Mouse (Mus musculus) adrenal gland, adult 8-10 months (tissue): ENCODE data around the gene Rab3d. TPM values are rescaled to one million over a fixed set of nuclear protein-coding genes. Genes with fewer than 3 reads are reported as not detected.

Source experiments
- DNase-seq: peaks from one replicate; pipeline ENCODE4 v3.0.0; 2022
- total RNA-seq, 4 experiments: library from RNA; stranded (reverse); gene quantifications; 2 replicates each; pipeline ENCODE4 v1.2.4; 2022

Gene Rab3d
- 10 to 100 TPM; 43.1 to 64.6 (median 48.1) TPM for total RNA-seq

DNA sequence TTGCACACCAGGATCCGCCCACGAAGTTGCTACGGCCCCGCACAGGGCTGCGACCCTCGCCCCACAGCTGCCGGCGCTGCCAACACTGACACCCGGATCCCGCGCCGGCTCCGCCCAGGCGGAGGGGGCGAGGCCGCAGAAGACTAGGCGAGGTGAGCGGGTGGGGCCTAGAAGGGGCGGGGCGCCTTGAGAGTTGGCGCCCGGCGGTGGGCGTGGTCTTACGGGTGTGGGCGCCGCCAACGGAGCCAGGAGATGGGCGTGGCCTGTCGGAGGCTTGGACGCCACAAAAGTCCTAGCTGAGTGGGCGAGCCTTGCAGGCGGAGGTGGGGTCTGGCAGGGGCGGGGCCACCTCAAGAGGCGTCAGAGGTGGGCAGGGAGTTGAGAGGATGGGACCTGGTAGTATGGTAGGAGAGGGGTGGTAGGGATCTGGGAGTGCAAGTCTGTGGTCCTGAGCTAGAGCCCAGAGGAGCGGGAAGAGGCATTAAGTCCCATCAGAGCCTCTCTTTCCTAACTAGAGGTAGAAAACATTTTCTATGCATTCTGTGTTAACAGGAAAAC, at the start of gene Rab3d:
Gene Rab3d (minus strand): TSS at position 158 of the 558 bp plus-strand sequence.
- DNase-seq, result peak; percentile 95

- DNase-seq, result no peak
These were observed 45.4 kb upstream of the Rab3d start, which contains the start of gene Epor for GRCm38 (mm10) chr9:21963417-21963816. TSS of gene Epor (minus strand) at chr9:21963506.

DNA sequence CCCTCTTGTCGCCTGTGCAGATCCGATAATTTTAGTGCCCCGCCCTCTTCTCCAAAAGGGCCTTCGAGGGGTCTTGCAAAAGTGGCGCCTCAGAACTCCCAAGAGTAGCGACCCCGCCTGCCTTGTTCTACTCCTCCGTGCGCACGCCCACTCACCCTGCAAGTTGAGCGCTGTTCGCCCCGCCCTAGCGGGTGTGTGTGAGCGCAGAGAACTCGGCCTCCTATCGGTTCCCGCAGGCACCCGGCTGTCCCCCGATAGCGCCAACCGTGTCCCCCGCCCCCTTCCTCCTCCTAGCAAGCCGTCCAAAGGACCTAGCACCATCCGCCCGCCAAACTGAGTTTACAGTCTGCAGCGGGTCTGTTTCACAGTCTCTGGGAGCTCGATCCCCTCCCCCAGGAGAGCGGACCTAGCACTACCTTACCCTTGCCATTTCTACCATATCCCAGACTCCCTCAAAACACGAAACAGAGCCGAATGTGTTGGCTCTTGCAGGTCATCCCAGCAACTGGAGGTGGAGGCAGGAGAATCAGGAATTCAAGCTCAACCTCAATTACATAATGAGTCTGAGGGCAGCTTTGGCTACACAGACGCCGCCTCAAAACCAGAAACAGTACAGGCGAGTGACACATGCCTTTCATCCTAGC, 44.5 kb upstream of the Rab3d start:
- no peak for DNase-seq

DNA sequence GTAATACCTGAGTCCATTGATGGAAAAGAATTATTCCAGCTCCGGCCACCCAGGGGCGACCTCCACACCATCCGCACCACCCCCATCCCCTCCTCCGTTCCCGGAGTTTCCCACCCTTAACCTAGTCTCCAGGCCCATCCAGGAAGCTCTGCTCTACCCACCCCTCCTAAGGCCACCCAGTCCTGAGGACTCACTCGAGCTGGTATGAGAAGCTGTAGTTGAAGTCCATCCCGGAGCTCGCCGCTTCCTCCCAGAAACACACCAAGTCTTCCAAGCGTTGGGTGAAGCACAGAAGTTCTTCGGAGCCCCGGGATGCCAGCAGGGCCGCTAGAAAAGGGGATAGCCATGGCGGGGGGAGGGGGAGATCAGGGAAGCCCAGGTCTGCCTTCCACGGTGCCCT, 44.0 kb upstream of the Rab3d start:
- no peak for DNase-seq

GRCm38 (mm10) chr9:21961366-21961980, 43.5 kb upstream of the Rab3d start:
- DNase-seq, result no peak

DNA sequence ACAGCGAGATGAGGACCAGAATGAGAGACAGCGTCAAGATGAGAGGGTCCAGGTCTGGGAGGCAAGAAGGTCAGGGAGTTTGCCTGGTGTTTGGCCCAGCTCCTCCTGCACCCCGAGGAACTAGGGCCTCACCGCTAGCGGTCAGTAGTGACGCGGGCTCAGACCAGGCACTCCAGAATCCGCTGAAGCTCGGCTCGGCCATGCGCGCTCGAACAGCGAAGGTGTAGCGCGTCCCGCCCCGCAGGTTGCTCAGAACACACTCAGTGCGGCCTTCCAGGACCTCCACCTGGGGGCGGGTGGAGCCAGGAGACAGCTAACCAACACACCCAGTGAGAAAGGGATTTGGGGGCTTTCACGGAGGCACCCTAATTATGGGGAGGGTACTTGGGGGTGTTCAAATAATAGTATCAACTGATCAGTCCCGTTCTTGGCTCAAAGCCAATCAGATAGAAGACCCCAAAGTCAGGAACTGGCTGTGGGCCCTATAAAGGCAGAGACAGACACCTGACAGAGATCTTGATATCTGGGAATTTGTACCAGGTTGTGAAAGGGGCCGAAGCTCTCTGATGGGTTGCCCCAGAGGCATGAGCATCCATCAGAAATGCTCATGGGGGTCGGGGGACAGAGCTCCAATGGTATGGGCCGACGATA, 42.7 kb upstream of the Rab3d start:
- DNase-seq, result no peak

DNA sequence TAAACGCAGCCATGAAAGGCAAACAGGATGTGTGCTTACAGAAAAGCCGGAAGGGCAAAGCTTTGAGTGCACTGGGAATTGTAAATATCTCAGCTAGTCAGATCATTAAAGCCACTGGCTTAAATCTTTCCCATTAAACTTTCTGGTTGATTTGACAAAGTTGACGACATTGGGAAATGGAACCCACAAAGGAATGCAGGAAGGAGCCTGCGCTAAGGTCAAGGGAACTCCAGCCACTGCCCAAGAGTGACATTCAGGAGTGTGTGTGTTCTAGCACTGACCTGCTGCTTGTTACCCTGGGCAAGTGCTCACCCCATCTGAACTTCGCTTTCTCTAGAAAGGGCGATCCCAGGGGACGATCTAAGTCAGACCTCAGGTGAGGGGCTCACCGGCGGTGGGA, 42.1 kb upstream of the Rab3d start:
- DNase-seq, result no peak

- no peak for DNase-seq
These were observed 41.3 kb upstream of the Rab3d start for GRCm38 (mm10) chr9:21959244-21959643.

DNA sequence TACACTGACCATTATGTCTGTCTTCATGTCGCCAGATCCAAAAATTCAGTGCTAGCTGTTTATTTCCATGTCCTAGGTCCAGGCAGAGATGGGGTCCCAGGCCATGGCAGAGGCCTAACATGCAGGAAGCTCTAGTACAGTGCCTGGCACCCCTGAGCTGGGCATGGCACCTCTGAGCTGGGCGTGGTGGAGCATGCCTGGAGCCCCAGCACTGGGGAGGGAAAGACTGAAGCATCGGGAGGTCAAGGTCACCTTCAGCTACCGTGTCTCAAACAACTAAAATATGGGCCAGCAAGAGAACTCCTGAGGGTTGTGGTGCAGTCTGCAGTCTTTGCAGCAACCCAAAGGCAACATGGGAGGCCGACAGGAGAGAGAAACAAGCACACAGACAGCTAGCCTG, 40.4 kb upstream of the Rab3d start:
- DNase-seq, result no peak

DNA sequence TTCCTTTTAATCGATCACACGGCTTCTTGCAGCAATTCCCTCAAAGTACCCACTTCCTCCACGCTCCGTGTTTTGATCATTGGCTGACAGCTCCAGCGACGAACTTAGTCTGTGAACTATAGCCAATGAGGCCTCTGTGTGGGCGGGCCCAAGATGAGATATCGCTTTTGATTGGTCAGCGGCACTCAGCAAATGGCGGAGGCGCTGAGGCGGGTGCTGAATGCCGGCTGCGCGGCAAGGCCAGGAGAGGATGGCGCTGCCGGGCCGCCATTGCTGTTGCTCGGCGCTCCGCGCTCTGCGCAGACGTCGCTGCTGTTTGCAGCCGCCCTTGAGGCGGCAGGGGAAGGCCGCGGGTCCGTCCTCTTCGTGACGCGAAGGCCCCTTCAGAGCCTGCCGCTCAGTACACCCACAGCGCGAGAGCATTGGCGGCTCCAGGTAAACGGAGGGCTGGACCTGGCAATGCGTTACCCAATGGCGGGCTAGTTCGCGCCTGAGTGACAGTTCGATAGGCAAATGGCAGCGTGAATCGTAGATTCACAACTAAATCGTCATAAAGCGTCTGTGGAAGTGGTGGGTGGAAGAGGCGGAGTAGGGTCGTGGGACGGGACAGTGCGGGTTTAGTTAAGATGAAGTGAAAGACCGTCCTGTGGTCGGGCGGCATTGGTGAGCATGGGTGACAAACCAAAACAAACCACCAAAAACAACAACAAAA, 37.7 kb upstream of the Rab3d start, which contains the start of gene Swsap1:
Gene Swsap1 (plus strand): TSS at position 186 of the 712 bp plus-strand sequence.
- DNase-seq, result peak; percentile 97

DNA sequence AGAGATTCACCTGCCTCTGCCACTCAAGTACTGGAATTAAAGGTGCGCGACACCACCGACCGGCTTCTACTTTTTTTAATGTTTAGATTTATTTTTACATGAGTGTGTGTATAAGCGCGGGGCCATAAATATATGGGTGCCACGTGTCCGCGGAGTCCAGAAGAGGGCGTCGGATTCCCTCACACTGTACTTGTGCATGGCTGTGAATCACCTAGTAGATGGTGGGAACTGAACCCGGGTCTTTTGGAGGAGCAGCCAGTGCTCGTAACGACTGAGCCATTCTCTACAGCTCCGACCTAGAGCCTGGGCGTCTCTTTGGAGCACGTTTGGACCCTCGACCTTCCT, 37.2 kb upstream of the Rab3d start:
- DNase-seq, result no peak

- DNase-seq, result no peak
These were observed 36.6 kb upstream of the Rab3d start for GRCm38 (mm10) chr9:21954635-21955034.

DNA sequence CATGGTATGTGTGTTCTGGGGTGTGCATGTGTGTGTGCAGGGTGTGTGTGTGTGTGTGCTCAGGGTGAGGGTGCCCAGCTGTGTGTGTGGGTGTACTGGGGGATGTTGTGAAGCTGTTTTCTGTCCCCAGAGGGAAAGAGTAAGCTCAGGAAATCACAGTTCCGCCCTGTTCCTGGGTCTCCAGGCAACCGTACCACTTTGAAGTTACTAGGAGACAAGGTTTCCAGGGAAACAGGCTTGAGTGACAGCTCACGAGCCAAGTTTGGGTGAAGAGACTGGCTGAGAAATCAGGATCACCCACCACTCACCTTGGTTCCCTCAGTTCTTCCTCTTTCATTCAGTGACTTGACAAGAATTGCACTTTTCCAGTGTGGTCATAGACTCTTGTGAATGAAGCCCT, 35.6 kb upstream of the Rab3d start:
- no peak for DNase-seq

DNA sequence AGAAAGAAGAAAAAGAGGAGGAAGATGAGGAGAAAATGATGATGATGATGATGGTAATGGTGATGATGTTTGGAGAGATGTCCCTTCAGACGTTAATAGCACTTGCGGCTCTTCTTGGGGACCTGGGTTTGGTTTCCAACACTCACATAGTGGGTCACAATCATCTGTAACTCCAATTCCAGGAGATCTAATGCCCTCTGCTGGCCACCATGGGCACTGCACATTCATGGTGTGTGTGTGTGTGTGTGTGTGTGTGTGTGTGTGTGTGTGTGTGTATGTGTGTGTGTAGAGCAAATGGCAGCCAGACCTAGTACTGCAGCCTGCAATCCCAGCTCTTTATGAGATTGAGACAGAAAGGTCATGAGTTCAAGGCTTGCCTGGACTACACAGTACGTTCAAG, 34.0 kb upstream of the Rab3d start:
- DNase-seq, result no peak

GRCm38 (mm10) chr9:21950322-21950721, 32.3 kb upstream of the Rab3d start:
- DNase-seq, result no peak

DNA sequence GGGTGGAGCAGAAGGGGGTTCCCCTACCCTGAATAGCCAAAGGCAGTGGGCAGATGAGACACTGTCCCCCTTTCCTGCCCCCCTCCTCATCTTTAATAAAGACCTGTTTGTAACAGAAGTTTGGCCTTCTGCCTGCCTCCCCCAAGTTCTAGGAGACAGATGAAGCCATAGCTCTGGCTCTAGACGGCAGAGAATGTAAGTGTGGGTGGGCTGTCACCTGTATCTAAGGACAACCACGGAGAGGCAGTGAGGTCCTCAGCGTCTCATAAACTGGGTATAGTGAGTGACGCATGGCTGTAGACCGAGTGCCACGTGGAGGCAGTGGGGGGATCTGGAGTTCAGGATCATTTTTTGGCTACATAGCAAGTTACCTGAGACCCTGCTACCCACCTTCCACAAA, 30.8 kb upstream of the Rab3d start:
- no peak for DNase-seq

- no peak for DNase-seq
These were observed 30.2 kb upstream of the Rab3d start for GRCm38 (mm10) chr9:21948146-21948545.

DNA sequence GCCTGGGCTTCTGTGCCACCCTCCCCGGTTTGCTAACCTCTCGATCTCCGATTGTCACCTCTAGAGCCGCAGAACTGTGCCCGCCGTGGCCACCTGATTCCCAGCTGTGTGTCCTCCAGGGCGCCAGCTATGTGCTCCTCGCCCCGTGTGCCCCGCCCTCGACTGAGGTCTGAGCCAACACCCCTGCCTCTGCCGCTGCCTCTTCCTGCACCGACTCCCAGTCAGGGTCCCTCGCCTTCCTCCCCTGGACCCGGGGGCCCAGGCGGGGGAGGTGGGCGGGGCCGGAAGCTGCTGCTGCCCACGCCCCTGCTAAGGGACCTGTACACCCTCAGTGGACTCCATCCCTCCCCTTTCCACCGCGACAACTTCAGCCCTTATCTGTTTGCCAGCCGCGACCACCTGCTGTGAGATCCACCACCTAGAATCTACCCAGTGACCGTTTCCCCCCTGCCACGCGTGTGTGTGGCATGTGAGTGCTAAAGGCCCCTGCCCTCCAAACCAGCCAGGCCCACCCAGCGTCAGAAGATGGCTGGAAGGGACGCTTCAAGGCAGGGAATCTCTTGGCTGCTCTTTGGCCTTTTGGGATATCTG, 29.6 kb upstream of the Rab3d start:
- no peak for DNase-seq

GRCm38 (mm10) chr9:21944267-21944666, 26.3 kb upstream of the Rab3d start:
- no peak for DNase-seq

DNA sequence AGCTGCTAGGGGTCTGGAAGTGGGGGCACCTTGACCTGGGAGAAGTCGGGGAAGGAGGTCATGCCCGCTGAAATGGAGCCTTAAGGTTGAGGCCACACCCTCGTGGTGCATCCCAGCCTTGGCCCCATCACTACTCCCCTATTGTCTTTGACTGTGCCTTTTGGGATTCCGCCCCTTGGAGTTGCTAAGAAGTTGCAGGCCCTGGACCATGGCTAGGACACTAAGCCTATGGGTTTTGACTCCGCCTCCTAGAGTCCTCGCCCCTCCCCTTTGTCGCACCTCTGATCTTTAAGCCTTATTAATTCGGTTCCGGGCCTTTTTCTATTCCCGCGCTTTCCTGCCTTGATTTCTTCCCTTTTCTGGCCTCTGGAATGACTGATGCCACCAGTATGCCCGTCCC, 25.6 kb upstream of the Rab3d start:
- DNase-seq, result no peak

- DNase-seq, result no peak
These were observed 25.1 kb upstream of the Rab3d start for GRCm38 (mm10) chr9:21943046-21943445.

DNA sequence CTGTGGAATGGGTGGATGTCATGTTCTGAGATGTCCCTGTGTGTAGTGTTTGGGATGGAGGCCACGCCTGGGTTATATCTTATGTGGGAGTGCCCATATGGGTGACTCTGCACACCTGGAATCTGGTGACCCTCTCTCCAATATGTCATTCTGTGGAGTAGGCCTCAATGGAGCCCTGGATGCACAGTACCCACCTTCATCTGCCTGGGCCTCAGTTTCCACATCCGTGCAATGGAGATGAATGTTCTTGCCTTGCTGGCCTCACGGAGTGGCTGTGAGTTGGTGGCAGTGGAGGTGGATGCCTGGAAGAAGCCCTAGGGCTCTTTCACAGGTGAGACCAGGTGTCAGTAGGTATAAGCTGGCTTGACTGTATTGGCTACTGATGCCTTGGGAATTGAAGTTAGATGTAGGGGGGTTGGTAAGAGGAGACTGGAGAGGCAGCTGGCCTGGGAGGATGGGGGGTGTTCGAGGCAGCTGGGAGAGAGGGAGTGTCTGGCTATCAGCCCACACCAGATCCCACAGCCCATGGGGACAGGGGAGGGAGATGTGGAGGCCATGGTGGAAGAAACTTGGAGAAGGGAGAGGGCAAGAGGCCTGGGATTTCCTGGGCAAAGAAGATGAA, 20.4 kb upstream of the Rab3d start:
- DNase-seq, result no peak
